Mouse (Mus musculus) midbrain, embryonic 15.5 days (tissue): ENCODE data around the gene Poldip3. TPM values are rescaled to one million over a fixed set of nuclear protein-coding genes. Genes with fewer than 3 reads are reported as not detected.
A peak's percentile ranks its signal among the peaks of the same experiment; 100 is the strongest.

Experiments used
- ATAC-seq: fragments of 200-750 bp; cut with Nextera tagmentation; replicated peaks from 2 replicates; pipeline ENCODE4 v1.8.0; 2017; ENCODE audit warnings: moderate TSS enrichment
- H3K27ac ChIP-seq: fragments of 300-500 bp; sonication (generic); 2 replicates; pipeline ENCODE4 v1.5.1; 2015; ENCODE audit warnings: mild to moderate bottlenecking, inconsistent platforms
- H3K27me3 ChIP-seq: fragments of 300-500 bp; sonication (generic); replicated peaks from 2 replicates; pipeline ENCODE4 v1.6.1; 2015; ENCODE audit warnings: inconsistent platforms
- H3K36me3 ChIP-seq: fragments of 300-500 bp; sonication (generic); replicated peaks from 2 replicates; pipeline ENCODE4 v1.6.1; 2015; ENCODE audit warnings: inconsistent platforms
- H3K4me1 ChIP-seq: fragments of 300-500 bp; sonication (generic); 2 replicates; pipeline ENCODE4 v1.6.1; 2015; ENCODE audit warnings: inconsistent platforms
- H3K4me2 ChIP-seq: fragments of 300-500 bp; sonication (generic); 2 replicates; pipeline ENCODE4 v1.6.1; 2015; ENCODE audit warnings: inconsistent platforms, mild to moderate bottlenecking, moderate library complexity
- H3K4me3 ChIP-seq: fragments of 300-500 bp; sonication (generic); 2 replicates; pipeline ENCODE4 v1.5.1; 2015; ENCODE audit warnings: mild to moderate bottlenecking, inconsistent platforms
- H3K9ac ChIP-seq: fragments of 300-500 bp; sonication (generic); 2 replicates; pipeline ENCODE4 v1.6.1; 2015; ENCODE audit warnings: mild to moderate bottlenecking, inconsistent platforms
- H3K9me3 ChIP-seq: fragments of 300-500 bp; sonication (generic); 2 replicates; pipeline ENCODE4 v1.6.1; 2016; ENCODE audit warnings: inconsistent platforms
- WGBS: fragments of 180-500 bp; shearing (Covaris S2); methylation state at CpG from one replicate; pipeline ENCODE4 v1.1.7; 2015; ENCODE audit warnings: mixed read lengths; 5-methylcytosine and 5-hydroxymethylcytosine counted together
- polyA plus RNA-seq: library from polyadenylated mRNA; unstranded; fragments of >200 nt; fragmentation: Nextera tagmentation; extraction: Ambion mirVana; gene quantifications from 2 replicates; pipeline ENCODE4 v1.2.1, GENCODE M21; 2015

The Poldip3 gene
- polyA plus RNA-seq, 1 experiment from 2014 or later, result 158 TPM

DNA sequence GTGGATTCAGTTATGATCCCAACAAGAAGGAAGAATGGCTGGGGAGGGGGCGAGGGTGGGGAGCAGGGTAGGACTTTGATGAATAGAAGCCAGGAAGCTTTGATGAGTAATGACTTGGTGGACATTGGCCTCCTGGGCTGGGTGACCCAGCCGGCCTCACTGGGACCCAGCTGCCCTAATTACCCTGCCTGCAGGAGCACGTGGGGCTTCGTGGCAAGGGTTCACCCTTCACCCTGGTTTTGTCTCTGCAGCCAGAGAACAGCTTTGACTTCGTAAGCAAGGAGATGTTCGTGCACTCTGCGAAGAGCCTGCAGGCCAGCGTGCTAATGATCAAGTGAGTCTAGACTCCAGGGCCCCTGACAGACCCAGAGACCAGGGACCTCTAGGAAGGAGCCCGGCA lies 35.1 kb downstream of the Poldip3 start:
- Histone ChIP-seq H3K4me2 (no peak overlapping the region), H3K27me3 (no peaks in the 10 kb centered on the region), H3K36me3 (peaks cover 20% of the 10 kb centered on the region; the same call in 1 of the 2 replicates), H3K4me3 (no peak overlapping the region), H3K9ac (0 out of 2 replicates have a peak overlapping the region, but pooled peaks have one; percentile 3), H3K4me1 (peaks cover 11% of the 10 kb centered on the region), H3K9me3 (no peaks in the 10 kb centered on the region), H3K27ac (no peak overlapping the region)
- ATAC-seq, result no peak
- WGBS, result 71% methylated on average over 9 of the region's 9 CpGs

DNA sequence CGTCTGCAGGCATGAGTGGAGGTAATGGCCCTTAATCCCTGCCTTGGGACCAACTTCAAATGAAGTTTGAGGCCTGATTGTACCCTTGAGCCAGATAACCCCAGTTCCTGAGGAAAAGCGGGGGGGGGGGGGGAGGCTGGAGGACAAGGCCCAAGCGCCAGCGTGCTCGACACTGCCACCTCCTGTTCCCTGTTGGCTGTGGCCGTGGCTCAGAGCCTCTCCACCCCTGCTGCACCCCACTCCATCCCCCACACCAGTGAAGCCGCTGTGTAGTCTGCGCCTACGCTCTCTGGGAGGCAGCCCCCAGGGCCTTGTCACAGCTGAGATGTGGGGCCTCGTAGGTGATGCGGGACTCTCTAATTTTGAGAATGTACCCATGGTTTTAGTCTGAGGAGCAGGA lies 36.3 kb downstream of the Poldip3 start:
- Histone ChIP-seq H3K27me3 (no peaks in the 10 kb centered on the region), H3K4me3 (no peak overlapping the region), H3K4me2 (peak overlapping the region; percentile 14; the same call in 1 of the 2 replicates), H3K9me3 (no peaks in the 10 kb centered on the region), H3K9ac (no peak overlapping the region), H3K4me1 (peaks cover 11% of the 10 kb centered on the region), H3K36me3 (peaks cover 16% of the 10 kb centered on the region; the same call in 1 of the 2 replicates), H3K27ac (no peak overlapping the region)
- 0 out of 2 replicates have a peak, but pooled peaks have one; percentile 32 for ATAC-seq
- WGBS, result 5% methylated on average over 11 of the region's 11 CpGs

DNA sequence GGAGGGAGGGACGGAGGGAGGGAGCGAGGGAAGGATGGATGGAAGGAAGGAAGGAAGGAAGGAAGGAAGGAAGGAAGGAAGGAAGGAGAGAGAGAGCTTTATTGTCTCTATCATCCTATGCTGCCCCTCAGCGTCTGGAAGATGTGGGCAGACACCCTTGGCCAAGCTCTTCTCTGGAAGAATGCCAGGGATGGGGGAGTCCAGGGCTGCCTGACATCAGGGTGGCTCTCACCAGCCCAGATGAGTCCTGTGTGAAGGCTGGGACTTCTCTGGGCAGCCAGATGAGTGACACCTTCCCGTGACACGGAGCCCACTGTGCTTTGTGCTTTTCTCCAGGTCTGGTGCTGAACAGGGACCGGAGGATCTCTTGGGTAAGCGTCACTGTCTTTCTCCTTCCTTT lies 37.3 kb downstream of the Poldip3 start:
- 81% methylated on average over 7 of the region's 7 CpGs for WGBS
- Histone ChIP-seq H3K27me3 (no peaks in the 10 kb centered on the region), H3K27ac (no peak overlapping the region), H3K9ac (no peak overlapping the region), H3K4me2 (no peak overlapping the region), H3K36me3 (peaks cover 8% of the 10 kb centered on the region; the same call in 1 of the 2 replicates), H3K4me3 (no peak overlapping the region), H3K9me3 (no peaks in the 10 kb centered on the region), H3K4me1 (peaks cover 15% of the 10 kb centered on the region)
- ATAC-seq, result no peak

DNA sequence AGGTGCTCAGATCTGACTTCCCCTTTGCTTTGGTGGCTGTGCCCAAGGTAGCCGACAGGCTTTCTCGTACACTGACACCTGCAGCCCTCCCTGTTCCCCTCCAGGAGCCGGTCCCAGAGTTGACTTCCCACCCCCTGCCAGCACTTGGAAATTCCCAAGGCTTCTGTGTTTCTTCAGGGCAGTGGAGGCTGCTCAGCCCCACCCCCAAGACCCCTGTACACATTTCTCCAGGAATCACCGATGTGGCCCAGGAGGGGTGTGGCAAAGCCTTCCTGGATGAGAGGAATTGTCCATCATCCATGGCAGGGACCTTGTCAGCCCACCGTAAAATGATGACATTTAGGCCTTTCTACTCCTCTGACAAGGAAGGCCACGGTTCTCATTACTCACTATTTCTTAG lies 37.9 kb downstream of the Poldip3 start:
- 44% methylated on average over 6 of the region's 6 CpGs for WGBS
- H3K36me3 ChIP-seq, result 0 out of 2 replicates have a peak, but pooled peaks cover 3% of the 10 kb centered on the region
- ATAC-seq, result no peak

DNA sequence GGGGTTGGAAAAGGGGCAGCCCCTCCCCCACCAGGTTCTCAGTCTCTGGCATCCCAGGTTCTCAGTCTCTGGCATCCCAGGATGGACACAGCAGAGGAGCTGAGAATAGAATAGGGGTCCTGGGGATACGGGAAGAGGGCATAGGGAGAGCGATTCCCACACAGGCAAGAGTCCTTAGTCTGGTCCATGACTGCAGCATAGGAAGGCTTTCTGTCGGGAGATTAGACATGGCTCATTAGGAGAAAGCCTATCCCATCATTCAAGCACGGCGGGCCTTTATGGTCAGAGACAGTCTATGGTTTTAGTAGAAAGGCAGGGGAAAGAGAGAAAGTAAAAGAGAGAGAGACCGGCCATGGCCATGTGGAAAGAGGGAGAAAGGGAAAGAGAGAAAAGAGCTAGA lies 41.4 kb downstream of the Poldip3 start:
- Histone ChIP-seq H3K4me2 (no peak overlapping the region), H3K27ac (no peak overlapping the region), H3K4me1 (peaks cover 5% of the 10 kb centered on the region), H3K4me3 (no peak overlapping the region), H3K9ac (no peak overlapping the region), H3K9me3 (no peaks in the 10 kb centered on the region), H3K27me3 (no peaks in the 10 kb centered on the region), H3K36me3 (no peaks in the 10 kb centered on the region)
- no peak for ATAC-seq
- WGBS, result 28% methylated on average over 6 of the region's 6 CpGs

More for the DNA sequence above, 37.9 kb downstream of the Poldip3 start:
- Histone ChIP-seq H3K4me1 (peaks cover 15% of the 10 kb centered on the region), H3K27me3 (no peaks in the 10 kb centered on the region), H3K9ac (no peak overlapping the region), H3K4me3 (no peak overlapping the region), H3K27ac (no peak overlapping the region), H3K9me3 (no peaks in the 10 kb centered on the region), H3K4me2 (no peak overlapping the region)

DNA sequence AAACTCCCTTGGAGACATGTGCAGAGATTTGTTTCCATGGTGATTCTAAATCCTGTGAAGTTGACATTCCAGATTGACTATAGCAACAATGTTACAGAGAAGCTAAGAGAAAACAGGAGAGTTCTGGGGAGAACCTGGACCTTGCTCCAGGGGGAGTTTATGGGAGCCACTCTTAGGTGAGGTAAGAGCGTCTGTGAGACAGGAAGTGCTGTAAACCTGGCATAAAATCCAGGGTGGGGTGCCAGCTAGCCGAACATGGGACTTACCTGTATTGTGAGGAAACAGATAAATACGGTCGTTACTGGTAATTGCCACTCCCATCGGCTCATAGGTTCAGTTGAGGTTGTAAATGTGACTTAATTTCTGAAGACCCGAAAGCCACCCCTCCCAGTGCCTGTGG lies 42.8 kb downstream of the Poldip3 start:
- no peaks in the 10 kb centered on the region for H3K36me3 ChIP-seq
- ATAC-seq, result no peak
- H3K4me2 ChIP-seq, result no peak overlapping the region
- no peak overlapping the region for H3K27ac ChIP-seq
- 92% methylated on average over 6 of the region's 6 CpGs for WGBS
- H3K4me3 ChIP-seq, result no peak overlapping the region
- no peaks in the 10 kb centered on the region for H3K27me3 ChIP-seq
- H3K9ac ChIP-seq, result no peak overlapping the region
- no peaks in the 10 kb centered on the region for H3K9me3 ChIP-seq
- H3K4me1 ChIP-seq, result peaks cover 4% of the 10 kb centered on the region; the same call in 1 of the 2 replicates

DNA sequence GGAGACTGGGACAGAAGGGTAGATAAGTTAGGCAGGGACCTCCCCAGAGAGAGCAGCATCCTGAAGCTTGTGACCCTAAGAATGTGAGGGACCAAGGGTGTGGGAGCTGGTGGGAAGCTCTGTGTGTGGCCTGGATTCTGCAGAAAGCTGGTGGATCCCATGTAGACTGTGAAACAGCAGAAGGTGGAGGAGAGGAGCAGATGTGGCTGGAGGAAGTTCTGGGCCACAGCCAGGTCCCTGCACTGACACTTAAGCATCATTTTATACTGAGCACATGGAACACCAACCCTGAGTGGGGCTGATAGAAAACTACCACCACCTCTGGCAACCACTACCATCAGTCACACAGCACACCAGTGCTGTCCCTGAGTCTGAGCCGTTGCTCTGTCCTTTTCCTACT lies 46.1 kb downstream of the Poldip3 start:
- Histone ChIP-seq H3K27ac (no peak overlapping the region), H3K27me3 (peaks cover 7% of the 10 kb centered on the region; the same call in 1 of the 2 replicates), H3K4me1 (peaks cover 24% of the 10 kb centered on the region), H3K4me3 (no peak overlapping the region), H3K9ac (no peak overlapping the region), H3K4me2 (no peak overlapping the region), H3K9me3 (no peaks in the 10 kb centered on the region), H3K36me3 (no peaks in the 10 kb centered on the region)
- 44% methylated on average over 1 of the region's 1 CpGs for WGBS
- no peak for ATAC-seq

DNA sequence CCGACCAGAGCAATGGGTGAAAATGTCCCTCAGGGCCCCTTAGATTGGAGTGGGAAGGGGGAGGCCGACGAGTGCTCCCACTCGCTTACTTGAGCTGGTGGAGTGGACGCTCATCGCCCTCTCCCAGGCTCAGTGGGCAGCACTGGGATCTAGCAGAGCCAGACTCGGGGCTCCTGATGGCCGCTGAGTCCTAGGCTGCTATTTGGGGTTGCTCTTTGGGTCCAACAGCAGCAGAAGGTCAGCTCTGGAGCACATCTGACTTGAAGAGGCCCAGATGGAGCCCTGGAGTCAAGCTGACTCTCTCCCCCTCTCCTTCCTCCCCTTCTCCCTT lies 48.9 kb downstream of the Poldip3 start:
- H3K27ac ChIP-seq, result no peak overlapping the region
- peaks cover 11% of the 10 kb centered on the region; the same call in 1 of the 2 replicates for H3K27me3 ChIP-seq
- H3K4me1 ChIP-seq, result peaks cover 20% of the 10 kb centered on the region
- H3K4me2 ChIP-seq, result peak overlapping the region; percentile 53
- peak overlapping the region; percentile 29 for H3K4me3 ChIP-seq
- 0 out of 2 replicates have a peak, but pooled peaks have one; percentile 3 for ATAC-seq
- WGBS, result 2% methylated on average over 8 of the region's 8 CpGs
- H3K36me3 ChIP-seq, result no peaks in the 10 kb centered on the region
- H3K9me3 ChIP-seq, result no peaks in the 10 kb centered on the region
- peak overlapping the region; percentile 4; the same call in 1 of the 2 replicates for H3K9ac ChIP-seq

DNA sequence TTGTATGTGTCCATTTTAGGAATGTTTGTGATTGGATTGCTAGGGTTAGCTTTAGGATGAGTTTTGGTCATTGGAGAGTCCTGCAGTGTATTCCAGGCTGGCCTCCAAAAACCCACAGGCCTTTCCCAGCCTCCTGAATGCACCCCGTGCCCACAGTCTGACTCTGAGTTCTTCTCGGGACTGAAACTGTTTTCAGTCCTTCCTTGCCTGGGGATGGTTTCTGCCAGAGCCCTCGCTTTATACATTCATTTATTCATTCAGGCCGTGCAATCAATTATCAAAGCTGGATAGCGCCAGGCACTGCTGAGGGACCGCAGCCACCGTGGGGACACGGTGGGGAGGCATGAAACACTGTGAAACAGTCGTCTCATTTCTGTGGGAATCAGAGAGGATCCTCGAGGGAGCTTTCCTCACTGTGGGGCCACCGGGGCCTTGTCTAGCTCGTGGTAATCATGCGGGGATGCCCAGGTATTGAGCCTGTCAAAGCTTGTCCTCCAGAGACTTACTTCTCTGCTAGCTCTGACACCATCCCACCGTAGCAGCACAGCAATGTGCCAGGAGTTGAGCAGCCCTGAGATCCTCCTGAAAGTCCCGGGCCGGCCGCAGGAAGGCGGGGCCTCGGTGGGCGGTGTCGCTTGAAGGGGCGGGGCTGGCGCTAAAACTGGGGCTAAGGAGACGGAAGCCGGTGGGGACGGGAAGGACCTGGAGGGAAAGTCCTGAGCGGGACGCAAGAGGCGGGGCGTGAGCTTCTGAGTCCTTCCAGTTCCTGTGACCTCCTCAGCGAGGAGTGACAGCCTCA lies 49.5 kb downstream of the Poldip3 start:
- Histone ChIP-seq H3K36me3 (no peaks in the 10 kb centered on the region), H3K9ac (peak overlapping the region; percentile 4; the same call in 1 of the 2 replicates), H3K27ac (no peak overlapping the region), H3K4me2 (peak overlapping the region; percentile 53), H3K4me1 (peaks cover 20% of the 10 kb centered on the region), H3K4me3 (peak overlapping the region; percentile 29), H3K9me3 (no peaks in the 10 kb centered on the region), H3K27me3 (peaks cover 11% of the 10 kb centered on the region; the same call in 1 of the 2 replicates)
- 2% methylated on average over 31 of the region's 31 CpGs for WGBS
- peak; percentile 39; the same call in 1 of the 2 replicates for ATAC-seq

DNA sequence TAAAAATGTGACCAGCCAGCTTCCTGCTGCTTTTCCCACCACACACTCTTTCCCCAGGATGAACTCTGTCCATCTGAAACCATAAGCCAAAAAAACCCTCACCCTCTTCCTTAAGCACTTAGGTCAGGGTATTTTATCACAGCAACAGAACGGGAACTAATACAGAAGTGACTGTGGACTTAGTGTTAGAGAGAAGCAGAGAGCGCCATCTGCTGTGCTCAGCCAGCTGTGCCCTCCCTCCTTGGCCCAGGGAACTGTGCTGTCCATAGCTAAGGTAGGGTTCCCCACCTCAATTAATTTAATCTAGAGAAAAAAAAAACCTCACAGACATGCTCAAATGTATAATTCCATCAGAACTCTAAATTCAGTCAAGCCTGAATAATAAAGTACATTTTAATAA lies 53.2 kb downstream of the Poldip3 start:
- Histone ChIP-seq H3K27me3 (peaks cover 11% of the 10 kb centered on the region; the same call in 1 of the 2 replicates), H3K9me3 (no peaks in the 10 kb centered on the region), H3K4me1 (peaks cover 20% of the 10 kb centered on the region), H3K4me3 (no peak overlapping the region), H3K27ac (no peak overlapping the region), H3K36me3 (no peaks in the 10 kb centered on the region), H3K4me2 (no peak overlapping the region), H3K9ac (no peak overlapping the region)
- ATAC-seq, result no peak
- 51% methylated on average over 2 of the region's 2 CpGs for WGBS

DNA sequence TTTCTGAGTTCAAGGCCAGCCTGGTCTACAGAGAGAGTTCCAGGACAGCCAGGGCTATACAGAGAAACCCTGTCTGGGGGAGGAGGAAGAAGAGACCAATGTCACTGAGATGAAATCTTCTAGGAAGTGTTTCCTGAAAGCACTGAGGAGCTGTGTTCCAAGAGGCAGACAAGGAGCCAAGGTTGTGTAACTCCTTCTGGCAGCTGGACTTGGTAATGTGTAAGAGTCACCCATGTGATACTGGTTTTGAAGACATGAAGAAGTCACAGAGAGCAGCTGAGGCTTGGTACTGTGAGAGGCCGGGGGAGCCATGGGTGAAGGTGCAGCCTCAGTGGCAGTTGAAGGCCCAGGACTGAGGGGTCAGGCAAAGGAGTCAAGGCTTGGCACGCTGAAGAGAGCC lies 55.5 kb downstream of the Poldip3 start:
- no peak for ATAC-seq
- 74% methylated on average over 2 of the region's 2 CpGs for WGBS
- H3K4me3 ChIP-seq, result no peak overlapping the region

DNA sequence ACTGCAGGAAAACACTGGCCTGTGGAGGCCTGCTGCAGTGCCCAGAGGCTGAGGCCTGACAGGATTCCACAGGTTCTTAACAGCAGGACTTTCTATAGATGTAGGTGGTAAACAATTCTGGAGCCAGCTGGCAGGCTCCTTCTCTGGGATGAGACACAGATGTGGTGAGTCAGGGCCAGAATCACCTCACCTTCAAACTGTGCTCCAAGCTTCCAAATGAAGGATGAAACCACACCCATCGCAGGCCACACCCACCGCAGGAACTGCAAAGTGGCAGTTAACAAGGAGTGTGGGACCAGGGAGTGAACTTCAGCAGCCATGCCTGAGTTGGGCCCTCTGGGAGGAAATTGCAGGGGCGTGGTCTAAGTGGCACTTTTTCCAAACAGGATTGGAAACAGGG lies 58.3 kb downstream of the Poldip3 start:
- Histone ChIP-seq H3K4me2 (no peak overlapping the region), H3K9me3 (no peaks in the 10 kb centered on the region), H3K9ac (no peak overlapping the region), H3K4me1 (peaks cover 9% of the 10 kb centered on the region), H3K36me3 (no peaks in the 10 kb centered on the region), H3K27ac (no peak overlapping the region), H3K4me3 (no peak overlapping the region), H3K27me3 (0 out of 2 replicates have a peak, but pooled peaks cover 11% of the 10 kb centered on the region)
- WGBS, result 40% methylated on average over 3 of the region's 3 CpGs
- ATAC-seq, result no peak

More for the DNA sequence above, 55.5 kb downstream of the Poldip3 start:
- no peaks in the 10 kb centered on the region for H3K9me3 ChIP-seq
- H3K4me1 ChIP-seq, result peaks cover 8% of the 10 kb centered on the region
- H3K36me3 ChIP-seq, result no peaks in the 10 kb centered on the region
- H3K4me2 ChIP-seq, result no peak overlapping the region
- H3K9ac ChIP-seq, result no peak overlapping the region
- H3K27ac ChIP-seq, result no peak overlapping the region
- peaks cover 20% of the 10 kb centered on the region; the same call in 1 of the 2 replicates for H3K27me3 ChIP-seq

DNA sequence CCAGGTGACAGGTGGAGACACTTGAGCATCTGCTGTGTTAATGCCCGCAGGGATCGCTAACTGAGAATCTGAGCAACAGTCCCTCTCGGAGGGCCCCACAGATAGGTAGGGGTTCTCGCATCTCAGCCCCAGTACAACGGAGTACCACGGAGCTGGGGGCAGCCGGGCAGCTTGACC lies 59.9 kb downstream of the Poldip3 start, which contains the start of gene Serhl:
Serhl (plus strand) TSS at position 78 of the 177 bp plus-strand sequence.
- no peak for ATAC-seq
- Histone ChIP-seq H3K9me3 (no peaks in the 10 kb centered on the region), H3K4me1 (peaks cover 13% of the 10 kb centered on the region), H3K4me3 (no peak within 1 kb of the TSS), H3K36me3 (no peaks in the 10 kb centered on the region), H3K4me2 (peak within 1 kb of the TSS; percentile 29), H3K9ac (no peak within 1 kb of the TSS; the same call in 1 of the 2 replicates), H3K27me3 (0 out of 2 replicates have a peak, but pooled peaks cover 11% of the 10 kb centered on the region), H3K27ac (no peak within 1 kb of the TSS)
- 12% methylated on average over 7 of the region's 7 CpGs for WGBS
